Mouse (Mus musculus) lung, embryonic 14.5 days (tissue): ENCODE measurements around the gene Arid1b. TPM values are rescaled to one million over a fixed set of nuclear protein-coding genes. Genes with fewer than 3 reads are reported as not detected.

Experiments used
- ATAC-seq: fragments of 200-750 bp; cut with Nextera tagmentation; 2 replicates; pipeline ENCODE4 v1.8.0; 2017; ENCODE audit warnings: mild to moderate bottlenecking, moderate TSS enrichment, moderate library complexity; ENCODE audit not compliant: insufficient read depth
- DNase-seq: peaks from one replicate; pipeline ENCODE4 v3.0.0-alpha.2; 2015
- H3K27ac ChIP-seq: fragments of 300-500 bp; sonication (generic); 2 replicates; pipeline ENCODE4 v1.5.1; 2014; ENCODE audit warnings: low read depth, mild to moderate bottlenecking, moderate library complexity
- H3K27me3 ChIP-seq: fragments of 300-500 bp; sonication (generic); 2 replicates; pipeline ENCODE4 v1.6.1; 2014; ENCODE audit warnings: low read length, control low read depth; ENCODE audit not compliant: insufficient read depth
- H3K36me3 ChIP-seq: fragments of 300-500 bp; sonication (generic); 2 replicates; pipeline ENCODE4 v1.6.1; 2014; ENCODE audit warnings: control low read depth; ENCODE audit not compliant: insufficient read depth
- H3K4me1 ChIP-seq: fragments of 300-500 bp; sonication (generic); 2 replicates; pipeline ENCODE4 v1.6.1; 2014; ENCODE audit warnings: antibody characterized with exemption, control low read depth; ENCODE audit not compliant: insufficient read depth
- H3K4me2 ChIP-seq: fragments of 300-500 bp; sonication (generic); 2 replicates; pipeline ENCODE4 v1.6.1; 2014; ENCODE audit warnings: mild to moderate bottlenecking
- H3K4me3 ChIP-seq: fragments of 300-500 bp; sonication (generic); 2 replicates; pipeline ENCODE4 v1.5.1; 2014; ENCODE audit warnings: low read depth, low read length
- H3K9ac ChIP-seq: fragments of 300-500 bp; sonication (generic); 2 replicates; pipeline ENCODE4 v1.6.1; 2014
- H3K9me3 ChIP-seq: fragments of 300-500 bp; sonication (generic); 2 replicates; pipeline ENCODE4 v1.6.1; 2016; ENCODE audit warnings: low read depth, low read length, control low read depth
- CTCF ChIP-seq: IDR thresholded peaks from 2 replicates; pipeline ENCODE4 v1.5.1; 2016; ENCODE audit warnings: antibody characterized with exemption, low read depth
- WGBS: fragments of 180-500 bp; shearing (Covaris S2); extraction: QIAGEN DNeasy Blood & Tissue Kit; methylation state at CpG from one replicate; pipeline ENCODE4 v1.1.7; 2014; 5-methylcytosine and 5-hydroxymethylcytosine counted together
- polyA plus RNA-seq: library from polyadenylated mRNA; unstranded; fragments of >200 nt; fragmentation: Nextera tagmentation; extraction: Ambion mirVana; gene quantifications from 2 replicates; pipeline ENCODE4 v1.2.1, GENCODE M21; 2014

The Arid1b gene
- polyA plus RNA-seq, 1 experiment from 2014 or later, result 17.3 TPM

DNA sequence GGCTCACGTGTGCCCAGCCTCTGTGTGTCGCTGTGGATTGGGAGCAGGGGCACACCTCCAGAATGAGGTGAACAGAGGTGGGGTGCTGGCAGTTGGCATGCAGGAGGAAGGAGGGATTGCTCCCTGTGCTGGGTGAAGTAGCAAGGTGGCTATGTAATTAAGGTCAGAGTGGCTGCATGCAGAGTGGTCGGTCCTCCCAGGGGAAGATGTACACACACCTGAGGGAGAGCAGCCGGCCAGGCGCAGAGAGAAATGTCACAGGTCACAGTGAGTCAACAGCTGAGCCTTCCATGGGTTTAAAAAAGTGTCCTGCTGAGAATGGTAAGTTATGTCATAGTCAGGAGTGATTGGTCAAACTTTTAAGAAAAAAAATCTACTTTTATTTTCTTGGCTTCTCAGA lies 14.6 kb downstream of the Arid1b start:
- no peak for TF ChIP-seq CTCF
- peaks cover 26% of the 10 kb centered on the region for H3K4me1 ChIP-seq
- H3K9me3 ChIP-seq, result no peaks in the 10 kb centered on the region
- H3K9ac ChIP-seq, result no peak overlapping the region
- ATAC-seq (peak; percentile 27; the same call in 1 of the 2 replicates), DNase-seq (no peak)
- 52% methylated on average over 5 of the region's 5 CpGs for WGBS
- H3K27me3 ChIP-seq, result no peaks in the 10 kb centered on the region
- no peaks in the 10 kb centered on the region for H3K36me3 ChIP-seq
- no peak overlapping the region for H3K4me3 ChIP-seq
- no peak overlapping the region for H3K4me2 ChIP-seq
- no peak overlapping the region; the same call in 1 of the 2 replicates for H3K27ac ChIP-seq

GRCm38 (mm10) chr17:5009526-5010260 lies 15.6 kb downstream of the Arid1b start:
- DNase-seq (no peak), ATAC-seq (no peak)
- no peak overlapping the region for H3K4me2 ChIP-seq
- no peaks in the 10 kb centered on the region for H3K36me3 ChIP-seq
- peaks cover 19% of the 10 kb centered on the region for H3K4me1 ChIP-seq
- 60% methylated on average over 12 of the region's 12 CpGs for WGBS
- no peak overlapping the region for H3K4me3 ChIP-seq
- no peaks in the 10 kb centered on the region for H3K27me3 ChIP-seq
- no peak overlapping the region for H3K27ac ChIP-seq
- no peak for TF ChIP-seq CTCF
- no peak overlapping the region for H3K9ac ChIP-seq
- H3K9me3 ChIP-seq, result no peaks in the 10 kb centered on the region

DNA sequence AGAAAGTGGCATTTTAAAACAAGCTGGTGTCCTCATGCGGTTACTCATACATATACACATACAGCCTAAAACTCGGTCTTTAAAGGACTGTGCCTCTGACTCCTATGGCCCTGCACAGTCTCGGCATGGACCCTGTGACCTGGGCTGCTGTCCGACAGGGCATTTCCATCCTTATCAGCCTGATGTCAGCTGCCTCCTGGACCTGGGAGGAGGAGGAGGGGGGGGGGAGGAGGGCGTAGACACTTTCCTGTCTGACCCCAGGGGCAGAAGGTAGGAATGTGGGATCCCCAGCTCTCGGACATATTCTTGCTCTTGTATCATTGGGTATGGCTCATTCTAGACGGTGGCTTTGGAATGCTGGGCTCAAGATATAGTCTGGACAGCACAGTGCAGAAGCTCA lies 16.6 kb downstream of the Arid1b start:
- no peaks in the 10 kb centered on the region for H3K36me3 ChIP-seq
- H3K27me3 ChIP-seq, result no peaks in the 10 kb centered on the region
- ATAC-seq (no peak), DNase-seq (no peak)
- TF ChIP-seq CTCF, result no peak
- WGBS, result 37% methylated on average over 7 of the region's 7 CpGs
- no peak overlapping the region for H3K4me2 ChIP-seq
- H3K4me3 ChIP-seq, result no peak overlapping the region
- no peaks in the 10 kb centered on the region for H3K9me3 ChIP-seq
- H3K27ac ChIP-seq, result no peak overlapping the region
- peaks cover 19% of the 10 kb centered on the region for H3K4me1 ChIP-seq
- H3K9ac ChIP-seq, result no peak overlapping the region

DNA sequence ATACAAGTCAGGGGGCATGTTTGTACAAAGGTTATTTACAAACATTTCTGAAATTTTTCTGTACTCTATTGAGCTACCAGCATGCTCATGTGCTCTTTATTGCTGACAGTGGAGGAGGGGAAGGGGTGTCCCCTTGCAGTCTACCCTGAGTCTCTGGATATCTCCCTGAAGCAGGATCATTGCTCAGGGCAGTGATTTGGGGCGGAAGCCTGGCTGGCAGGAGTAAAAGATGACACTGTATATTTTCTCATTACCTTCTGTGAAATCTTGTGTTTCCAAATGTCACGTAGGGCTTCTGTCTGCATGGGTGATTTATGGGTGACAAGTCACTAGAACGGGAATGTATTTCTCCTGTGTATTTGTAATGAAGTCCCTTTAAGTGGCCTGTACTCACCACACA lies 18.0 kb downstream of the Arid1b start:
- peaks cover 17% of the 10 kb centered on the region for H3K4me1 ChIP-seq
- no peaks in the 10 kb centered on the region for H3K9me3 ChIP-seq
- no peak overlapping the region for H3K4me2 ChIP-seq
- no peaks in the 10 kb centered on the region for H3K36me3 ChIP-seq
- no peak overlapping the region for H3K27ac ChIP-seq
- no peak overlapping the region for H3K9ac ChIP-seq
- TF ChIP-seq CTCF, result no peak
- 52% methylated on average over 3 of the region's 3 CpGs for WGBS
- no peak overlapping the region for H3K4me3 ChIP-seq
- no peak for ATAC-seq
- H3K27me3 ChIP-seq, result no peaks in the 10 kb centered on the region
- DNase-seq, result no peak

DNA sequence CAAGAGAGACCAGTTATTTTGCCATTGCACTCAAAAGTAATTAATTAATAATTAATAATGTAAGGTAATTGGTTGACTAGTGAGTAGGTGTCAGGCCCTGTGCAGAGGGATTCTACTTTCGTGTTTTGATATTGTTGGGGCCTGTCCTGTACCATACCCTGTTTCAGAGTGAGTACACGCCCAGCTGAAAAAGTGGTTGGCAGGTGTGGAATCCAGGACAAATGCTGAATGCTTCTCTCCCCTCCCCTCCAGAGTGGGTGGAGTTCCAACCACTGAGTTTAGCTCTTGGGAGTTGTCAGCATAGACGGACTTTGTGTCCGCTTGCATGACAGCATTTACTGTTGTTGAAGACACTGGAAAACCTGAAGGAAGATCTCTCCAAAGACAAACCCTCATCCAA lies 18.4 kb downstream of the Arid1b start:
- DNase-seq (no peak), ATAC-seq (no peak)
- no peaks in the 10 kb centered on the region for H3K36me3 ChIP-seq
- no peak overlapping the region for H3K4me3 ChIP-seq
- 62% methylated on average over 4 of the region's 4 CpGs for WGBS
- H3K9me3 ChIP-seq, result no peaks in the 10 kb centered on the region
- no peaks in the 10 kb centered on the region for H3K27me3 ChIP-seq
- TF ChIP-seq CTCF, result no peak
- H3K27ac ChIP-seq, result no peak overlapping the region
- no peak overlapping the region for H3K9ac ChIP-seq
- H3K4me2 ChIP-seq, result no peak overlapping the region
- H3K4me1 ChIP-seq, result peaks cover 14% of the 10 kb centered on the region; the same call in 1 of the 2 replicates

- H3K27me3 ChIP-seq, result no peaks in the 10 kb centered on the region
- peaks cover 11% of the 10 kb centered on the region; the same call in 1 of the 2 replicates for H3K4me1 ChIP-seq
- H3K27ac ChIP-seq, result no peak overlapping the region
- H3K9me3 ChIP-seq, result no peaks in the 10 kb centered on the region
- 74% methylated on average over 23 of the region's 23 CpGs for WGBS
- H3K4me2 ChIP-seq, result no peak overlapping the region
- TF ChIP-seq CTCF, result no peak
- no peak for DNase-seq
- H3K36me3 ChIP-seq, result no peaks in the 10 kb centered on the region
- ATAC-seq, result no peak
- no peak overlapping the region for H3K9ac ChIP-seq
- H3K4me3 ChIP-seq, result no peak overlapping the region
These were observed 20.3 kb downstream of the Arid1b start for GRCm38 (mm10) chr17:5014327-5014957.

- no peak for ATAC-seq
These were observed 22.3 kb downstream of the Arid1b start for GRCm38 (mm10) chr17:5016404-5016803.

More at GRCm38 (mm10) chr17:5016404-5016803, 22.3 kb downstream of the Arid1b start:
- DNase-seq, result no peak
- Histone ChIP-seq H3K27me3 (no peaks in the 10 kb centered on the region), H3K27ac (no peak overlapping the region), H3K4me1 (peaks cover 10% of the 10 kb centered on the region; the same call in 1 of the 2 replicates), H3K9ac (no peak overlapping the region), H3K9me3 (no peaks in the 10 kb centered on the region), H3K4me2 (no peak overlapping the region), H3K4me3 (no peak overlapping the region), H3K36me3 (no peaks in the 10 kb centered on the region)
- 38% methylated on average over 4 of the region's 4 CpGs for WGBS
- no peak for TF ChIP-seq CTCF
